Mouse (Mus musculus) cerebellum, postnatal 25 days (tissue): ENCODE results near the gene Trdmt1.

Experiments used
- DNase-seq, 2 experiments: peaks; one replicate each; pipeline ENCODE4 v3.0.0; 2021; ENCODE audit warnings: mixed read lengths in 2 of 2

Gene Trdmt1

GRCm38 (mm10) chr2:13556239-13556638 lies 11.8 kb upstream of the Trdmt1 start:
- no peak for DNase-seq

GRCm38 (mm10) chr2:13553966-13554365 lies 9.5 kb upstream of the Trdmt1 start:
- DNase-seq: no peak

DNA sequence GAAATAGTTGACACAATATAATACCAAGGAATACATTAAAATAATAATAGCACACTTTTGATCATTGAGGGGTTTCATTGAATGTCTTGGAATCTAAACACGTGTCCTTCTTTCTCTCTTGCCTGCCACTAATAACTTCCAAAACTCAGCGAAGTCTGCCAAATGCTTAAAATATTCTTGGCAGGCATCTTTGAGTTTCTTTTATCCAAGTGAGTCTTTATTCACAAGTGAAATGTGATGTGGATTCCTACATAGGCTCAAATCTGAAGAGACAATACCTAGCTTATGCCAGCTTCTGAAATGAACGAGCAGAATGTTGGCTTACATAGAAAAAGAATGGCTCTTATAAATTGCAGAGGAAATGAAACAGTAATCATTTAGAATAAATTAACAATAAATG lies 4.3 kb upstream of the Trdmt1 start:
- no peak for DNase-seq

GRCm38 (mm10) chr2:13543519-13544124 lies 846 bp downstream of the Trdmt1 start:
- peak in 1 of 2 experiments; percentile 8 for DNase-seq

DNA sequence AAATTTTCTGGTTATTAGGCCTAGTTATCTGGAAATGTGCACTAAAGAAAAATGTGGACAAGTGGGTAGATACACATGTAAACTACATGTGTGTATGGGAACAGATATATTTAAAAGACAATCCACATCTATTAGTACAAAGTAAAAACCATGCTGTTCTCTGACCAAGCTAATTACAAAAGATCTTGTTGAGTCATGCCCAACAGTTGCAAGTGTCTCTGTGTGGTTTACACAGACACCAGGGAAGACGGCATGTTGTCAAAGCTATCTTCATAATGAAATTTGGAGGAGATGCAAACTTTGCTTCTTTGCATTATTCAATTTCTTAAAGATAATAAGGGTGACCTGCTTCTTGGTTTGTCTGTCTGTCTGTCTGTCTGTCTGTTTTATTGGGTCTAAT lies 4.6 kb downstream of the Trdmt1 start:
- no peak for DNase-seq

DNA sequence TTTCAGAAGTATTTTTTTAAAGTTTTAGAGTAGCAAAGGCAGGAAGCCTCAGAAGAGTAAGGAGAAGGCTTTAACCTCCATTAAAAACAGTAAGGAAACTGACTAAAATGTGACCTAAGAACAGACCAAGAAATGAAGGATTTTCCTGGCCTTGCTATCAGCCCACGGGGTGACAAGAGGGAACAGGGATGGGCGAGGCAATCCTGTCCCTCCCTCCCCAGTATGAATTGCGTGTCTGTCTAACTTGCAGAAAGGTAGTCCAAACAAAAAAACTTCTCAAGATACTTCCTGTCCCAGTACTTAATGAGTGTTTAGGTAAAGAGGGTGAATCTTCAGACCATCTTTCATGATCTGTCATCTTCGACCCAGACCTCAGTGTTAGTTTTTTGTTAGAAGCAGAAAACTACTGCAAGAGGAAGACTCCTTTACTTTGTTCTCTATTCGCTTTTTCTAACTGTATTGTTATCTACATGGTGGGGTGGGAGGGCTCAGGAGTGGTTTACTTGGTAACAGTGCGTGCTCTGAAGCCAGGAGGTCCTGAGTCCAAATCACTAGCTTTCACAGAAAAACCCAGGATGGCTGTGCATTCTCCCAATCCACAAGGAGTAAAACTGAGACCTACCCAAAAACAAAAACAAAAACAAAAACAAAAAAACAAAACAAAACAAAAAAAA lies 5.6 kb downstream of the Trdmt1 start:
- DNase-seq: no peak

GRCm38 (mm10) chr2:13538258-13538657 lies 6.2 kb downstream of the Trdmt1 start:
- DNase-seq: no peak

DNA sequence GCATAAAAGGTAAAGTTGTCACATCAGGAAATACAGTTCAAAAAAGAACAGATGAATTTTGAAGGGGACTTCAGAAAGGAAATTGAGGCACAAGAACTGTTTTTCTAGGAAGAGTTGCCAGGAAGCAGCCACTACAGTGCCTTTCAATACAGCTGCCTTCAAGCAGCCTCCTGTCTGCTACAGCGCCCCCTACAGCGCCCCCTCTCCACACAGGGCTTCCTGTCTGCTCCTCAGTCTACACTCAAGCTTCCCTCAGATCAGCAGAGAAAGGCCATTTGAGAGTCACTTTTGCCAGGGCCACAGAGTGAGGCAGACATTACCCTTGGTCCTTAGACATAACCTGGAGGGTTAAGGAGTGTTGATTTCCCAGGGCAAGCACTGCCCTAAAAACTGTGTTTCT lies 6.7 kb downstream of the Trdmt1 start:
- DNase-seq: no peak

- DNase-seq: no peak
These were observed 7.7 kb downstream of the Trdmt1 start for GRCm38 (mm10) chr2:13536747-13537146.

GRCm38 (mm10) chr2:13530639-13531038 lies 13.8 kb downstream of the Trdmt1 start:
- no peak for DNase-seq

DNA sequence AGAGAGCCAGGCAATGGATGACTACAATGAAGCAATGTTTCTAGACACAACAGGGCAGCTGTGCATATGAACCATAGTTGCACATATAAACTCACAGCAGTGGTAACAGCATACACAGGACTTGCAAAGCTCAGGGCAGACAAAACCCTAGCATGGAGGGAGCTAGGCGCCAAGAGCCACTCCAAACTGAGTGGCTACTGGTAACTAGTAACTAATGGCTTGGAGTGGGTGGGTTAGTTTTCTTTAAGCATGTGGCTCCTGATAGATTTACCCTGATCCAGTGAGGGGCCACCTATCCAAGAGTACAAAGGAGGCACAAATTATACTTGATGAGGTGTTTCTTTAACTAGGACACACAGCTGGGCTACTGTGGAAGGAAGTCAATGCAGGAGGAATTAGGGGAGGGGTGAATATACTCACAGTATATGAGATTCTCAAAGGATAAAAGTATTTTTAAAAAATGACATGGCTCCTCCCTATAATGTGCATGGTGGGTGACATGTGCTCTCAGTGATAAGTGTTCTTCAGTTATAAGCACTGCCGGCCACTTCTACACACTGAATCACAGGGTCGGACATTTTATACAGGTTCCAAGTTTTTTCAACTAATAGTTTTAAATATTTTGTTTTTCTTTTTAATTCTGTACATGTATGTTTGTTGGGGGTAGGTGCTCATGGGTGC lies 15.1 kb downstream of the Trdmt1 start:
- DNase-seq: no peak

- peak in 1 of 2 experiments; percentile 14 for DNase-seq
These were observed 16.9 kb downstream of the Trdmt1 start for GRCm38 (mm10) chr2:13527531-13527930.

DNA sequence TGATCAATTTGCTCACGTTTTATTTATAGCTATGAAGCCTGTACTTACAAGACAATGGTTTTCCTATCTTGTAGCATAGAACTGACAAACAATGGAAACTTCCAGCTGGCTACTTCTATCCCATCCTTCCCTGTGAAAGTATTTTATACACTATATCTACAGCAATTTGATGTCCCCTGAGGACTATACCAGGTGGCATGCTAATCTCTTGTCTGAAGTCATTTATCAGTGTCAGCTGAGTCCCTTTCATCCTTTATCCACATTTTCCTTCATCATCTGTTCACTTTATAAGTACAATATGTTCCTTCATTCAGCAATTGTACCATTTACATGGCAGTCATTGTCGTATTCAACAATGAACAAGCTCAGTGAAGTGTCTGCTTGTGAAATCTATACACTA lies 17.3 kb downstream of the Trdmt1 start:
- no peak for DNase-seq

DNA sequence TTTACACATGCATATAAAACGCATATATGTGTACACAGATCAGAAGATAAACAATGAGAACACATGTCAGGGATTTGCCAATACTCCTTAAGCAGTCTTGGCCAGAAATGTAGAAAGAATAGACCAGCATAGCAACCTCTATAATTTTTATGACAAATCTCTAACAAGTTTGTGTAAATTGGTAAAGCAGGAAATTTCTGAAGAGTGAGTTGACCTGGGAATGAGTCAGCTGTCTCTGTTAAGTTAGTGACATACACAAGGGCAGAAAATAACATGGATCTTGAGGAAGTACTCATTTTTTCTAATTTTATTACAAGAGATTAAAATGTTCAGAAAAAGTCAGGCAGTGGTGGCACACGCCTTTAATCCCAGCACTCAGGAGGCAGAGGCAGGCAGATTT lies 18.3 kb downstream of the Trdmt1 start:
- no peak for DNase-seq

DNA sequence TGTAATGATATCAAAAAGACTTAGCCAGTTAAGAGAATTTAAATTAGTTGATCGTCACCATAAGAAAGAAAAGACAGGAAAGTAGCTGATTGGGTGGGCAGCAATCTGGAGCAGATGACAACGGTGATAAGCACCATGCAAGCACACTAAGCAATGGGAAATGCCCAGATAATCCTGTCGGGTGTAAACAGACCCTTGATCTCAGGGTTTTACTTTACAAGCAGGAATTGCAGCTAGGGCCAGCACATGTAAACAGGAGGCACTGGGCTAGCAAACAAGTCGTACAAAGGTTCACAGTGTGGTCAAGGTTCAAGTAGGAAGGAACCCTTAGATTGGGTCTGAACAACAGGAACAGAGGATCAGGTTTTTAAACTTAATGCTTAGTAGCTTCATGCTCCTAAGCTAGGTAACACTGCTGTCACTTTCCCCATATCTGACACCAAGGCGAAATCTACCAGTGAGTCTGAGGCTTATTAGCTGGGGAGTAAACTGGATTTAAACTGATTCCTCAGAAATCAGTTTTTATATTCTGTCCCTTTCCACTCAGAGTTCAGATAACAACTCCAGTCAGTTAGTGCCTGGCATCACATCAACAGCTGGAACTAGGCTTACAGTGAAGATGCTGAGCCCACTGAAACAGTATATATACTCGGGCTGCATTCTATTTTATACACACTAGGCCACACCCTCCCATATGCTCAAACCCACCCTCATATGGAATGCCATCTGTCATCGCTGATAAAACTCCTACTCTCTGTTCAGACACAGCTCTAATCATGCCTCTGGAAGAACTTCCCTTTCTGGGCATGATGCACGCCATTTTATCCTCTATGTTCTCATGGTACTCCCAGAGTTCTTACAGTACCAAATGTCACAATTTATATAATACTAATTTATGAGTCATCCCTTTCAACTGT lies 20.7 kb downstream of the Trdmt1 start:
- no peak for DNase-seq

DNA sequence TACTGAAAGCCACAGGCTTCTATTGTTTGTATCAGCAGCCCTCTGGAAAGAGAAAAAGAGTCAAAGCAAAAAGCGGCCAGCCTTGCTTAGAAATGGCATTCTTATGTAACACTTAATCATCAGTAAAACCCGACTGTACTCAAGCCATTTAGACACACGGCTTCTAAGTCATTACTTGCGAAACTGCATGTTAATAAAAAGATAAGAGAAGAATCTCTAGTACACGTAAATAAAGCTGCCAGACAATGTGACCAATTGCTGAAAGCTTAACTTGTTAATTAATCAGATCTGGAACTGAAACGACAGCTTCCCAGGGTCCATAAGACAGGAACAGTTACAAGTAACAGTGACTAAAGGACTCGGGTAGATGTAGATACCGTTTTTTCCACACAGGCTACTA lies 22.4 kb downstream of the Trdmt1 start:
- no peak for DNase-seq

GRCm38 (mm10) chr2:13514949-13515348 lies 29.5 kb downstream of the Trdmt1 start:
- no peak for DNase-seq

DNA sequence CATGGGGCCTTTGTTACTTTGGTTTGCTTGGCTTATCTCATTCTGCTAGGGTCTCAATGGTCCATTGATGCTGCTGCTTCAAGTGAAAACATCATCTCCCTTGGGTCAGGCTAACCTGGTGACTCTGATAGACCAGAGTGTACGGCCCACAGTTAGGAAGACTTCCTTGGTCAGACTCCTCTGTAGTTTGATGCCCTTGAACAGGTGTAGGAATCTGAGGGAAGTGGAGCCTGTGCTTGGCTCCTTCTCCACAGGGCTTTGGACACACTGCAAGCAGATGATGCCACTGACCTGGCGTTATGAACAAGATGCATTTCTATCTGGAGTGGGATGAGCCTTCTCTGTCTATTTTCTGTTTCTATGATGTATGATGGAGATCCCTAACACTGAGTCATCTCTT lies 41.8 kb downstream of the Trdmt1 start:
- DNase-seq: no peak

DNA sequence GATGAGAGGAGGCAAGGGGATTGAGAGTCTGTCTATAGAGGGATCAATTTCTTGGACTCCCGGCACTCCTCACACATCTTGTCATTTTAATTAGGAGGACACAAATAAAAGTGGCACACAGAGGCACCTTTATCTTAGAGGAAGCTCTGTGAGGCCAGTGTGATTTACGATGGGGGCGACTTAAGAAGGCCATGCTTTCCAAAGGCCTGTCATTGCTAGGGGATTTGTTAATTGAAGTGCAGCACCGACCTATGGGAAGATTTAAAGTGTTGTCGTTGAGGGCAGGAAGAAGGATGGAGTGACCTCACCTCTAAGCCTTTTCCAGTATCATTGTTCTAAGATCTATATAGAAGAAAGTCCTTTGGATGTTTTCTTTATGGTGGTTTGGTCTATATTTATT lies 42.9 kb downstream of the Trdmt1 start:
- DNase-seq: no peak

DNA sequence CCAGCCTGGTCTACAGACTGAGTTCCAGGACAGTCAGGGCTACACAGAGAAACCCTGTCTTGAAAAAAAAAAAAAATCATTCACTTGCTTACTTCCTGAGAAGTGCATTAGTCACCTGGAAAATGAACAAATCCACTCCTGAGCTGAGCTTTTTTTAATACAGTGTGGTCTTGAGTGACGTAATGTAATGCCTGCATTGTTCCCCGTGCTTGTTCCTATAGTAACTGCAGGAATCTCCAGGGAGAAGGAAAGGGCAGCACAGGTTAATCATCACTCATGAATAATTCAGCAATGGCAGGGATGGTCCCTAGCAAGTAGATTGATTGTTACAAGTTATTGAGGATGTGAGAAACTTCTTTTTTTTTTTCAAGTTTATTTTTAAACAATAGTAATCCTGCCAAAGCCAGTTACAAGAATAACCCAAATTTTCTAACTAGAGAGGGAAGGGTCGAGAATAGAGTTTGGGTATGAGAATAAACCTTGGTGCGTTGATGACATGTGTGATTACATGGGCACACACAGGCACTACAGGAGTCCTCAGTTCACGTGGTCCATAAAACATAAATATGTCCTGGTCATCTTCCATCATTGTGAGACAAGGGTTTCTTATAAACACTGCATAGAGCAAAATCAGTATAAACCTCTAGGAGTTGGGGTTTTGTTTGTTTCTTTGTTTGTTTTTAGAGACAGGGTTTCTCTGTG lies 44.0 kb downstream of the Trdmt1 start:
- DNase-seq: no peak

DNA sequence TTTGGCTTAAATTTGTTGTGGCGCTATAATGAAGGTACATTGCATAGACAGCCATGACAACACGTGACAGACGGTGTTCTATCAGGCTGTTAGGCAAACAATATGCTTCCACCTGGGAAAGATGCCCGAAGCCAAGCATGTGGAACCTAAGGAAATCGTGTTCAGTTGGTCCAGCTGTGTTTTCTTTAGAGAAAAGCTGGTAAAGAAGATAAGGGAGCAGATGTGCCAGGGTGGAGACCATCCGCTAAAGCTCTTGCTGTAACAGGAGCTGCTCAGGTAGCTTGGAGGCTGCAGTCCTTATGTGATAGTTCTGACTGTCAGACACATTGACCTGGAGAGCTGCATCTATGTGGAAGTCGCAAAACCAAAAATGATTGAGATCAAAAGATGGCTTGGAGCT lies 45.3 kb downstream of the Trdmt1 start:
- DNase-seq: no peak

GRCm38 (mm10) chr2:13496087-13496486 lies 48.4 kb downstream of the Trdmt1 start:
- no peak for DNase-seq

DNA sequence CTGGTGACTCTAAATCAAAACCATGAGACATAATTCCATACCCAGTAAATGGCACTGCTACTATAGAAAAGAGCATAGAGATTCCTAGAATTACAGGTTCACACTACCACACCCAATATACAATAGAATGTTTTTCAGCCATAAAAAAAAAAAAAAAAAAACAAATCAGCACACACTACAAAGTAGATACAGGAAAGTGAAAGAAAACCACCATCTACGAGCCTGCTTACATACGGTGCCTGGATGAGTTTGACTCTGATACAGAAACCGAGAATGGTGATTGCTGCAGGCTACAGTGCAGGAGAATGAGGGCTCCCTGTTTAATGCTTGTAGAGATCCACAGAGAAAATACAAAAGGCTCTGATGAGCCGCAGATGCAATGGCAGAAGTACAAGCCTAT lies 51.5 kb downstream of the Trdmt1 start:
- DNase-seq: no peak
